Mouse (Mus musculus) megakaryocyte, embryonic 14.5 days (primary cell): ENCODE measurements around the gene Keap1.

Experiments
- FLI1 ChIP-seq: IDR thresholded peaks from 2 replicates; pipeline ENCODE4 v1.6.1; 2012; ENCODE audit warnings: low read length, inconsistent platforms, mixed read lengths
- GATA1 ChIP-seq: IDR thresholded peaks from 3 replicates; pipeline ENCODE4 v1.6.1; 2012; ENCODE audit warnings: mixed read lengths, low read length, inconsistent platforms, borderline replicate concordance

DNA sequence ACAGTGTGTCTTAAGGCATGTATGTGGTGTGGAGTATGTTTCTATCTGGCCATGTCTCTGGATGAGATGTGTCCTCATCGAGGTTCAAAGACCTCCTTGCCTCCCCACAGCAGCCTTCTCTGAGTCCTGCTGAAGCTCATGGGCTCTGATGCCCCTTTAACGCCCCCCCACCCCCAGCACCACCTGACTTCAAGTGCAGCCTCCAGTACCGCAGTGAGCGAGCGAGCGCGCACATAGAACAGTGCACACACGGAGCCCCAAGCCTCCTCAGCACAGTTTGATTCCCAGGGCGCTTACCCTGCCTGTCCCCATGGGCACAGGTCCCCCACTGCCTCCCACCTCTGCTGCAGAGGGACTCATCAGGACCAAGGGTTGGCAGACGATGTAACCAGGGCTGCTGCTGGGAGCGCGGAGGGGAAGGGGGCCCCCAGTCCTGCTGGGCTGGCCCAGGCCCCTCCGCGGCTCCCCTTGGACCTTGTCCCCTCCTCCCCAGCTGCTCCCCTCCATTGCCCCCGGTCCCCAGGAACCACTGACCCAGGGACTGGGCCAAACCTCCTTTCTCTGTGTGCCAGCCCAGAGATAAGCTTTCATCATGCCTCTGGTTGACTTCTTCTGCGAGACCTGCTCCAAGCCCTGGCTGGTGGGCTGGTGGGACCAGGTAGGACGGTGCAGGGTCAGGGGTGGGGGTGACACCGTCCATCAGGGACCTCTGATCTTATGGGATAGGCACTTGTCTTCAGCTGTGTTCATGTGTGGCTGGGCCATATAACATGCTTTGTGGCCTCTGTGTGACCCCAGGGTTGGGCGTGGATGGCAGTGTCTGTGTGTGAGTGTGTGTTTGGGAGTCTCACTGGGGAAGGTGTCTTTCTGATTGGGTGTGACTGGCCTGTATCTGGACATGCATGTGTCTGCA lies 42.4 kb downstream of the Keap1 start:
- TF ChIP-seq GATA1 (no peak), FLI1 (no peak)
